Mouse (Mus musculus) kidney, adult 8-10 months (tissue): ENCODE data around the gene Gm21310.
"Not testable (repeated sequence)": the region's sequence is repeated elsewhere in the genome, so short reads cannot be mapped to it uniquely, and the experiment has no call there.

ENCODE experiments used
- DNase-seq, 2 experiments: peaks; one replicate each; pipeline ENCODE4 v3.0.0; 2022

Gene Gm21310

DNA sequence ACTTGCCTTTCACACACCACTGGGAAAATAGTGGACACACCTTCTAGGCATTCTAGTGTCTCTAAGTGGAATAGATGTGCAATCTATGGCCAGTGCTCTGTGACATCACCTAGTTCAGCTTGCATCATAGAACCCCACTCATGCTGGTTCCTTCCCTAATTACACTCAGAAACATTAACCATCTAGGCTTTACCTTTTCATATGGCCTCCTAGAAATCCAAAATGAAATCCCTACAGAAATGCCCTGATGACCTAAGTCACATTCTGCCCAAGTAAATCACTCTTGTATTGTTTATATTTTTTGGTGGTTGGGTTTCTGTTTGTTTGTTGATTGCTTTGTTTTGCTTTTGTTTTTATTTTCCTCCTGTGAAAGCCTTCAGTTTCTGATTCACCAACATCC, at the start of gene Gm21310:
Gene Gm21310, minus strand, starts transcription at position 101 of the 400 bp plus-strand sequence.
- DNase-seq: not testable (repeated sequence)
